Mouse (Mus musculus) ES-E14 (cell line): ENCODE results near the gene Hcls1.

Experiments
- ZC3H11A ChIP-seq: IDR thresholded peaks from 2 replicates; pipeline ENCODE4 v1.6.1; 2012; ENCODE audit warnings: low read depth, mild to moderate bottlenecking, inconsistent platforms, low read length, borderline replicate concordance
- ZNF384 ChIP-seq: IDR thresholded peaks from 2 replicates; pipeline ENCODE4 v1.6.1; 2012; ENCODE audit warnings: low read depth, low read length, inconsistent platforms

DNA sequence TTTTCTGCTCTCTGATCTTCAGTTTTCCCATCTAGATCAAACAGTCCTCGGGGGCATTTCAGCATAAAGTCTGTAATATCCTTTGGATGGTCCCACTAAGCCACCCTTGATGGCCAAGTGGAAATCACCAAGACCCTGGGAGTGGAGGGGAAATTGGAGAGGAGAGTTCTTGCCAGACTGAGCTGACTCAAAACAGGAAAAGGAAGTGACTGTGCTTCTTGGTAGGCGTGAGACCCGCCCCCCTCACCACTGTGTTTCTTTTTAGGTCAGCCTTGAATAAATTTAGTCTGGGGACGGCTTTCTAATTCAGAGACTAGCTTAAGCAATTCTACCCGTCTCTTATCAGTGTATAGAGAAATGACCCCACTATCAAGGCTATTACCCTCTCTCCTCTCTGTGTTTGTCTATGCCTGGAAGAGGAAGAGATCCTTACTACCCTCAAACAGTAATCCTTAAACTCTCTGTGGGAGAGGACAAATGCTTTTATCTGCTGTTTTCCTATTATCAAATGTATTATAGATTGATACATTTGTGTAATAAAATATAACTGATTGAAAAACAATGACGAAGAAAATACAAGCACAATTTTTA lies 6.4 kb downstream of the Hcls1 start:
- TF ChIP-seq ZNF384: no peak
- TF ChIP-seq ZC3H11A: no peak
